Mouse (Mus musculus) left cerebral cortex, postnatal 4 days (tissue): Measurements from ENCODE around the gene Col11a2. TPM values are rescaled to one million over a fixed set of nuclear protein-coding genes. Genes with fewer than 3 reads are reported as not detected.

Source experiments
- DNase-seq: peaks from one replicate; pipeline ENCODE4 v3.0.0-alpha.2; 2022
- intact Hi-C: fragments of 180-260 bp; cut with DNase I; formaldehyde crosslinking; loops from one replicate; pipeline ENCODE4 v1.15.1; 2025
- total RNA-seq, 2 experiments: library from RNA; stranded (reverse); gene quantifications; 2 replicates each; pipeline ENCODE4 v1.2.3; 2021

Col11a2 gene
- total RNA-seq, 2 experiments from 2014 or later, result 6.8 to 9.8 TPM

GRCm38 (mm10) chr17:34024861-34025755 is 14.1 kb upstream of the Col11a2 start:
- intact Hi-C loops, result loop anchor here (5.0 kb wide), 1 partner anchor 68 kb away; the partner anchor contains the start of genes Rps18 and Vps52
- no peak for DNase-seq

GRCm38 (mm10) chr17:34025756-34026151 is 13.5 kb upstream of the Col11a2 start:
- intact Hi-C loops, result no loop called here
- DNase-seq, result peak; percentile 73

GRCm38 (mm10) chr17:34026221-34026620 is 13.0 kb upstream of the Col11a2 start:
- intact Hi-C loops, result no loop called here
- DNase-seq, result no peak

- peak; percentile 51 for DNase-seq
- intact Hi-C loops, result no loop called here
Measured at GRCm38 (mm10) chr17:34026917-34027655, 12.2 kb upstream of the Col11a2 start.

GRCm38 (mm10) chr17:34027656-34028223 is 11.5 kb upstream of the Col11a2 start, which contains the start of gene H2-Ke6:
Gene H2-Ke6, minus strand, starts transcription at chr17:34028060.
- intact Hi-C loops, result no loop called here
- peak; percentile 95 for DNase-seq

- intact Hi-C loops, result no loop called here
- no peak for DNase-seq
Measured at GRCm38 (mm10) chr17:34028501-34029149, 10.6 kb upstream of the Col11a2 start.

GRCm38 (mm10) chr17:34029150-34029889 is 9.9 kb upstream of the Col11a2 start:
- intact Hi-C loops, result no loop called here
- DNase-seq, result no peak

- intact Hi-C loops, result loop anchor here (5.0 kb wide), 1 partner anchor 567 kb away; the partner anchor contains the start of gene Ager
- no peak for DNase-seq
Measured at GRCm38 (mm10) chr17:34029890-34030595, 9.2 kb upstream of the Col11a2 start.

GRCm38 (mm10) chr17:34030861-34031326 is 8.3 kb upstream of the Col11a2 start:
- intact Hi-C loops, result loop anchor here (5.0 kb wide), 1 partner anchor 566 kb away; the partner anchor contains the start of gene Ager
- no peak for DNase-seq

- intact Hi-C loops, result loop anchor here (5.0 kb wide), 1 partner anchor 566 kb away; the partner anchor contains the start of gene Ager
- DNase-seq, result peak; percentile 99
Measured at GRCm38 (mm10) chr17:34031465-34032173, 7.6 kb upstream of the Col11a2 start, which contains the start of the genes Slc39a7 and Rxrb. Gene Slc39a7, minus strand, starts transcription at chr17:34031682. Gene Rxrb, plus strand, starts transcription at chr17:34031812.

- intact Hi-C loops, result loop anchor here (5.0 kb wide), 1 partner anchor 565 kb away; the partner anchor contains the start of gene Ager
- no peak for DNase-seq
Measured at GRCm38 (mm10) chr17:34032174-34032632, 7.0 kb upstream of the Col11a2 start.

- DNase-seq, result peak; percentile 32
Measured at GRCm38 (mm10) chr17:34032806-34033205, 6.4 kb upstream of the Col11a2 start.

GRCm38 (mm10) chr17:34033441-34033840 is 5.8 kb upstream of the Col11a2 start:
- DNase-seq, result peak; percentile 38
- intact Hi-C loops, result loop anchor here (5.0 kb wide), 1 partner anchor 564 kb away; the partner anchor contains the start of gene Ager

More at GRCm38 (mm10) chr17:34032806-34033205, 6.4 kb upstream of the Col11a2 start:
- intact Hi-C loops, result loop anchor here (5.0 kb wide), 1 partner anchor 564 kb away; the partner anchor contains the start of gene Ager

- DNase-seq, result peak; percentile 62
- intact Hi-C loops, result loop anchor here (5.0 kb wide), 1 partner anchor 563 kb away; the partner anchor contains the start of gene Ager
Measured at GRCm38 (mm10) chr17:34034064-34034463, 5.2 kb upstream of the Col11a2 start.

GRCm38 (mm10) chr17:34035517-34035916 is 3.7 kb upstream of the Col11a2 start:
- no peak for DNase-seq
- intact Hi-C loops, result loop anchor here (5.0 kb wide), 1 partner anchor 82 kb away; the partner anchor contains the start of gene H2-DMa

- intact Hi-C loops, result loop anchor here (5.0 kb wide), 1 partner anchor 81 kb away; the partner anchor contains the start of gene H2-DMa
- DNase-seq, result no peak
Measured at GRCm38 (mm10) chr17:34036647-34037046, 2.6 kb upstream of the Col11a2 start.

GRCm38 (mm10) chr17:34037241-34037640 is 2.0 kb upstream of the Col11a2 start:
- no peak for DNase-seq
- intact Hi-C loops, result loop anchor here (5.0 kb wide), 1 partner anchor 80 kb away; the partner anchor contains the start of gene H2-DMa
